Mouse (Mus musculus) ovary, adult 18-20 months (tissue): ENCODE measurements around the gene Trp53rkb.
"Not testable (repeated sequence)": the region's sequence is repeated elsewhere in the genome, so short reads cannot be mapped to it uniquely, and the experiment has no call there.

Source experiments
- DNase-seq: peaks from one replicate; pipeline ENCODE4 v3.0.0; 2022; ENCODE audit warnings: low spot score, mixed read lengths

Trp53rkb gene

DNA sequence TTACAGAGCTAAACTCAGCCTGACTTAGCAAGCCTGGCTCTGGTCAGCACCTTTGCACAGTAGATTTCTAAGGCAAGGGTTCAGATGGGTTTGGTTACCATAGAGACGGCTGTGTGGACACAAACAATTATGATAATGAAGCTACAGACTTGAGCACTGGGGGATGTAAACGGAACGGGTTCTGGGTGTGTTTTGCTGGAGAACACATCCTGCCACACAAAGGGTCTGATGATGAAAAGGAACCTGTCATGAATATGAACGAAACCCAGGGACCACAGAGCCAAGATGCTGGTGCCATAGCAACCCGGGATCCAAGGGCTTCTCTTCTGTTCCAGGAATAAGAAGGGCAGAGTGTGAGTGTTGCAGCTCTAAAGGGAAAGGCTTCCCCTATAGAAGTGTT is at the start of gene Trp53rkb:
TSS of gene Trp53rkb (plus strand) at position 177 of the 400 bp plus-strand sequence.
- no peak for DNase-seq

DNA sequence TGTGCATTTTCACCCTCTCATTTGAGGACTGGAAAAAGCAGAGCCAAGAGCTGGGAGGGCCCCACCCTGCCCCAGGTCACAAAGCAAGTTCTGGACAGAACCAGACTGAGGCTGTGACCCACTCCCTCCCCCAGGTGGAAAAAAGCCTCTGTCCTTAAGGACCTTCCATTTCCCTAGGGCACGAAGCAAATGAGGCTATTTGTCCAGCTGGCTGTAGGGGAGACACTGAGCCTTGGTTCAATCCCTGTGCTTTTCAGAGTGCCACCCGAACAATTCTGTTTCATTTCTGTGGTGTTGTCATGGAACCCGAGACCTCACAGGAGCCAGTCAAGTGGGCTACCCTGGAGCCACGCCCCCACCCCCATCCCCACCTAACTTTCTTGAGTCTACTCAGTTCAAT is 48.8 kb upstream of the Trp53rkb start:
- no peak for DNase-seq

GRCm38 (mm10) chr2:166744433-166744832 is 47.9 kb upstream of the Trp53rkb start:
- DNase-seq: no peak

DNA sequence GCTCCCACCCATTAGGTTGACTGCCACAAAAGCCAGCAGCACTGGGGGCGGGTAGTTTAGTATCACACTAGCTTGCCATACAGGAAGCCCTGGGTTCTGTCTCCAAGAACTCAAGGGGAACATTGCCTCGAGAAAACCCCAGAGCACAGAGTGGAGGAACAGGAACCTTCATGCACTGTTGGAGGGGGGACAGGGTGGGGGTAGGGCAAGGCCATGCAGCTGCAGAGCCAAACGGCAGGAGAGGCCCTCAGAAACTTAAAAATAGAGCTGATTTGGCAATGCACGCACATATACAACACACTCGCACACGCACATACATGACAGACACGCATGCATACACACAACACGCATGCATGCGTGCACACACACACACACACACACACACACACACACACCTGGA is 46.5 kb upstream of the Trp53rkb start:
- no peak for DNase-seq

GRCm38 (mm10) chr2:166746261-166746913 is 45.9 kb upstream of the Trp53rkb start:
- DNase-seq: not testable (repeated sequence)

DNA sequence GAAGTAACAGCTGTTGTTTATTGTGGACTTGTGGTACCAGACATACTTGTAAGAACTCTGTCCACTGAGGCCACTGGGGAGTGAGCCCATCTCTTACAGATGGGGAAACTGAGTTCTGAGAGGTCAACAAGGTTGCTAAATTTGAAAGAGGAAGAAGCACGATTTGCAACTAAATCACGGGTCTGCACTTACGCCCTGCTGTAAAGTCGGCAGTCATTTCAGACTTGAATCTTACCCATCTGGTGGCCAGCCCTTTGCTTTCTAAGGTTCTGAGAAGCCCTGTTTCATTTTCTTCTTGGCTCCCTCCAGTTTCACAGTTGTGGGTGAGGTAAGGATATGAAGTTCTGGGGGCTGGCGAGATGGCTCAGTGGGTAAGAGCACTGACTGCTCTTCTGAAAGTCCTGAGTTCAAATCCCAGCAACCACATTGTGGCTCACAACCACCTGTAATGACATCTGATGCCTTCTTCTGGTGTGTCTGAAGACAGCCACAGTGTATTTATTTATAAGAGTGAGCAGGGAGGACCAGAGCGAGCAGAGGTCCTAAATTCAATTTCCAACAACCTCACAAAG is 41.6 kb upstream of the Trp53rkb start:
- DNase-seq: no peak

DNA sequence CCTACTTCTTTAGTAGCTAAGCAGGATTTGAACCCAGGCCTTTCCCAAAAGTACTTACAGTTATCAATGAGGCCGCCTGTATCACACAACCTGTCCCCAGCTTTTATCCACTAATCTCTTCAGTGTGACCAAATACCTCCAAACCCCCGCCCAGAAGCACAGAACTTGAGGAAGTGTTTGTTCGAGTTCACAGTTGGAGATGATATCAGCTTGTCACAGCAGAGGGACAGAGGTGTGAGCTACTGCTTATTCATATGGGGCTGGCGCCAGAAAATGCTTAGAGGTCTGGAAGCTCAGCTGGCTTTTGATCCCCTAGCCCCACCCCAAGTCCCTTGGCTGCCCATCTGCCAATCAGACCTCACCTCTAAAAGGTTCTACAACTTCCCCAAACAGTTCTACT is 38.1 kb upstream of the Trp53rkb start:
- DNase-seq: no peak

GRCm38 (mm10) chr2:166754760-166755159 is 37.6 kb upstream of the Trp53rkb start:
- DNase-seq: no peak

GRCm38 (mm10) chr2:166757969-166758368 is 34.4 kb upstream of the Trp53rkb start:
- DNase-seq: no peak

GRCm38 (mm10) chr2:166764051-166764450 is 28.3 kb upstream of the Trp53rkb start:
- DNase-seq: no peak

- no peak for DNase-seq
These were observed 24.7 kb upstream of the Trp53rkb start for GRCm38 (mm10) chr2:166767591-166767990.

- DNase-seq: no peak
These were observed 20.9 kb upstream of the Trp53rkb start for GRCm38 (mm10) chr2:166771396-166771795.

DNA sequence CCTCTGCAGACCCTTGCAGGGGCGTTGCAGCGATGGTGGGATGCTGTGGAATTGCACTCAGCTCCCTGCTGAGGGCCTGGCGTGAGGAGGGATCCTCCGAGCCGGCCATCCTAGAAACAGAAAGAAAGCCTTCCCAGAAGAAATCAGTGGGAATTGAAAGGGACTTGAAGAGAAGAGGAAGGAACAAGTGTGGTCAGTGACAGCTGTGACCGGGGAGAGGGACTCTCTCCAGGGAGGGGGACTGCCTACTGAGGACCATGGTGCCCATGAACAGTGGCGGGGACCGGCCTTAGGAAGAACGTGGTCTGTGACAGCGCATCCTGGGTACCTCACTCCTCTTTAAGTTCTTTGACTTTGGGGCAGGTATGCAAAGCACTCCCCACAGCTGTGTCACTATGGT is 18.7 kb upstream of the Trp53rkb start:
- no peak for DNase-seq

DNA sequence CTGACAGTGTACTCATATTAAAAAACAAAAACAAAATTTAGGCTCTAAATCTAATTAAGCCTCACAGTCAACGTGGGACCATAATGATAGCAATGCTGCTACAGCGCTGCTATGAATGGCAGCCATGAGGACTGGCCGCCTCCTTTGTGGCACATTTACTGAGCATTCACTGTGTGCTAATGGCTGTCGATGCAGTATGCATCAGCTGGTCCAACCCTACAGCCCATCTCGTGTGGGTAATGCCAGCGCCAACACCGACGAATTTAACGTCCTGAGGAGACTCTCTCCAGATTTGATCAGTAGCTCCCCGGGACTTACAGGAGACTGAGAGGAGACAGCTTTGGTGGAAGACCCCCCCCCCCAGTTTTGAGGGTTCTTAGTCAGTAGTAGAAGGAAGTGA is 18.1 kb upstream of the Trp53rkb start:
- no peak for DNase-seq

- no peak for DNase-seq
These were observed 16.9 kb upstream of the Trp53rkb start for GRCm38 (mm10) chr2:166775357-166775893.

DNA sequence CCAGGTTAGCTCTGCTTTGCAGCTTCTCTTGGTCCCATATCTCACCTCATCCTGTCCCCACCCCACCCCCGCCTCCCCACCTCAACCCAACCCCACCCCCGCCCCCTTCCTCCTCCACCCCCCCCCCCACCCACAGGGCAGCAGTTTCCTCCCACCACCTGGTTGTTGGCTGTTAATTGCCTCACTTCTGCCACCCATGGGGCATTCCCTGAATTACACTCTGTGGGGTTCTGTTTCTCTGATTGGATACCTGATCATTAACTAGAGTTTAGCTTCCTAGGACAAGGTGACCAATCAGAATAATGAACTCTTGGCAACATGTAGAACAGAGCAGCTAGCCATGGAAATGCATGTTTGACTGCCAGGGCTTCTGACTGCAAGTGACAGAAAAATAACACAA is 16.1 kb upstream of the Trp53rkb start:
- DNase-seq: no peak

DNA sequence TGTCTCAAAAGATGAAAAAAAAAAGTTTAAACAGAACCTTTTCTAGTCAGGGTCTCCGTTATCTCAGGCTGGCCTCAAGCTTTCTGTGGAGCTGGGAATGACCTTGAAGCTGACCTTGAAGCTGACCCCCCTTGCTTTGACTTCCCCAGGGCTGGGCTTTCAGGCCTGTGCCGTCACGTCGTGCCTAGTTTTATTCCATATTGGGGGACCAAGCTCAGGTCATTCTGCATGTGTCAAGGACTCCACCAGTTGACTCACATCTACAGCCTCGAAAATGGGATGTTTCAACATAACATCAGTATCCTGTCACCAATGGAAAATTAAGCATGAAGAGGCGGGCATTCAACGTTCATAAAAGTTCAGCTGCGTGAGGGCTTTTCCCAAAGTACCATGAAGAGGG is 12.4 kb upstream of the Trp53rkb start:
- DNase-seq: peak; percentile 10

GRCm38 (mm10) chr2:166780980-166781578 is 11.3 kb upstream of the Trp53rkb start:
- DNase-seq: no peak

GRCm38 (mm10) chr2:166784376-166784775 is 8.0 kb upstream of the Trp53rkb start:
- no peak for DNase-seq

- peak; percentile 83 for DNase-seq
These were observed 5.9 kb upstream of the Trp53rkb start for GRCm38 (mm10) chr2:166786353-166787004.

- DNase-seq: no peak
These were observed 593 bp upstream of the Trp53rkb start for GRCm38 (mm10) chr2:166791738-166792137.

DNA sequence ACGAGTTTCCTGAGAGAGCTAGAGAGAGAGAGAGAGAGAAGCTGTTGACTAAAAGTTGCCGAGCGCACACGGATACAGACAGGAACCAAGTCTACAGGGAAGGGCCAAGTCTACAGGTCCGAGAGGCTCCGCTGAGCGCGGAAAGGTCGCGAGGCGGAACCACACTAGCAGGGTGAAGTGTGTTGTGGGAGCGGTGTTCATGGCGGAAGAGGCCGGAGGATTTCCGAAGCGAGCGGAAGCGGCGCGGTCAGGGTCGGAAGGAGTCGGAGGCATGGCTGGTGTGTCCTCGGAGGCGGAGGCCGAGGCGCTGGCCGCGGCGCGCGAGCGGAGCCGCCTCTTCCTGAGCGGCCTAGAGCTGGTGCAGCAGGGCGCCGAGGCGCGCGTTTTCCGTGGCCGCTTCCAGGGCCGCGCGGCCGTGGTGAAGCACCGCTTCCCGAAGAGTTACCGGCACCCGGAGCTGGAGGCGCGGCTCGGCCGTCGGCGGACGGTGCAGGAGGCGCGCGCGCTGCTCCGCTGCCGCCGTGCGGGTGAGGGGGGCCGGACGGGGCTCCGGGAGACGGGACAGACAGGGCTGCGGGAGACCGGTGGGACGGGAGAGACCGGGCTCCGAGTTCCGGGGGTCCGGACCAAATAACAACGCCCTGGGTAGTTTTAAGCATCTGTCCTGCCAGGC is 1.3 kb downstream of the Trp53rkb start:
- peak; percentile 73 for DNase-seq
